Mouse (Mus musculus) heart, embryonic 12.5 days (tissue): ENCODE results near the gene Adamtsl3. TPM values are rescaled to one million over a fixed set of nuclear protein-coding genes. Genes with fewer than 3 reads are reported as not detected.

Experiments
- ATAC-seq: fragments of 200-750 bp; cut with Nextera tagmentation; 2 replicates; pipeline ENCODE4 v1.8.0; 2017; ENCODE audit warnings: moderate TSS enrichment, moderate library complexity; ENCODE audit not compliant: insufficient number of reproducible peaks, low FRiP score
- H3K27ac ChIP-seq: fragments of 300-500 bp; sonication (generic); 2 replicates; pipeline ENCODE4 v1.5.1; 2016; ENCODE audit warnings: mild to moderate bottlenecking, moderate library complexity; ENCODE audit not compliant: poor library complexity, severe bottlenecking
- H3K27me3 ChIP-seq: fragments of 300-500 bp; sonication (generic); replicated peaks from 2 replicates; pipeline ENCODE4 v1.6.1; 2016; ENCODE audit warnings: mild to moderate bottlenecking, moderate library complexity
- H3K36me3 ChIP-seq: fragments of 300-500 bp; sonication (generic); 2 replicates; pipeline ENCODE4 v1.6.1; 2016; ENCODE audit warnings: mild to moderate bottlenecking, moderate library complexity
- H3K4me1 ChIP-seq: fragments of 300-500 bp; sonication (generic); replicated peaks from 2 replicates; pipeline ENCODE4 v1.6.1; 2016; ENCODE audit warnings: mild to moderate bottlenecking
- H3K4me2 ChIP-seq: fragments of 300-500 bp; sonication (generic); 2 replicates; pipeline ENCODE4 v1.6.1; 2016; ENCODE audit warnings: mild to moderate bottlenecking, moderate library complexity
- H3K4me3 ChIP-seq: fragments of 300-500 bp; sonication (generic); 2 replicates; pipeline ENCODE4 v1.5.1; 2016; ENCODE audit warnings: mild to moderate bottlenecking
- H3K9ac ChIP-seq: fragments of 300-500 bp; sonication (generic); 2 replicates; pipeline ENCODE4 v1.6.1; 2016; ENCODE audit warnings: mild to moderate bottlenecking, moderate library complexity
- H3K9me3 ChIP-seq: fragments of 300-500 bp; sonication (generic); replicated peaks from 2 replicates; pipeline ENCODE4 v1.6.1; 2016; ENCODE audit warnings: mild to moderate bottlenecking, moderate library complexity
- WGBS: fragments of 180-500 bp; shearing (Covaris S2); methylation state at CpG from one replicate; pipeline ENCODE4 v1.1.7; 2016; 5-methylcytosine and 5-hydroxymethylcytosine counted together
- polyA plus RNA-seq: library from polyadenylated mRNA; unstranded; fragments of >200 nt; fragmentation: Nextera tagmentation; extraction: Ambion mirVana; gene quantifications from 2 replicates; pipeline ENCODE4 v1.2.1, GENCODE M21; 2016

Adamtsl3 gene
- polyA plus RNA-seq: 0.57 and 0.63 TPM in 2 replicates

DNA sequence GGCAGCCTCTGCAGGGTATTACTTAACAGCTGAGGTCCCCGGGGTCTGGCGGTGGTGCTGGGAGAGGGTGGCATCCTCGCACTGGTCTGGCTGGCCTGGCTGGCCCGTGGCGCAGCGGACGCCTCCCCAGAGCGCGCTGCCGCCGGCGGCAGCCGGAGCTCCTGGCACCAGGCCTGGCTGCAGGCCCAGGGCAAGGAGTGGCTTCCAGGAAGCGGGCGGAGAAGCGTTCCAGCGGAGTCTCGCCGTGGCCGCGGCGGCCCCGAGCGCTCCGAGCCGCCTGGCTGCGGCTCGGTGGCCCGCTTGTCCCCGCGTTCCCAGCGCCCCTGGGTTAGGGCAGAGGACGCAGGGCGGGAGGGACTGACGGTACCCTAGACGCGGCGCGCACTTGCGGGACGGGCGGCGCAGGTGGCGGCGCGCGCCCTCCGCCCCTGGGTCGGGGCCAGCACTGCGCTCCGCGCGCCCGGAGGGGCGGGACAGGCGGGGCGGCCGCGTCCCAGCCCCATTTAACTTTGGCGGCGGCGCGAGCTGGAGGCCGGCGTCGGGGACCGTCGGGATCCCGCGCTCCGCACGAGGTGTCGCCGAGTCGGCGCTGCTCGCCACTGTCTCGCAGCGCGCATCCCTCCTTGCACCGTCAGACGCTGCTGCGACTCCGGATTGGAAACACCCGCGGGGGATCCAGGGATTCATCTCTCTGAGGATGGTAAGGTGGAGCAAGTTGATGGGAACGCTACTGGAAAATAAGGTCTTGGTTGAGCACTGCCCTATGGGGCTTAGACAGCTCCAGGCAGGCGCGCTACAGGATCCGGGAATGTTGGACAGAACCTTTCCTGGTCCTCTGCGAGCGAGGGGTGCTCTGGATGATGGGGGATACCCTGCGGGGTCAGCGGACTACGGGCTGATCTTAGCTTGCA, at the start of gene Adamtsl3:
Gene Adamtsl3, plus strand, starts transcription at position 484 of the 911 bp plus-strand sequence.
- under 1% methylated on average over 92 of the region's 95 CpGs for WGBS
- Histone ChIP-seq H3K27ac (no peak within 1 kb of the TSS), H3K27me3 (peaks cover 69% of the 10 kb centered on the region), H3K9me3 (no peaks in the 10 kb centered on the region), H3K4me2 (peak within 1 kb of the TSS; percentile 91), H3K4me3 (peak within 1 kb of the TSS; percentile 66), H3K4me1 (peaks cover 17% of the 10 kb centered on the region), H3K36me3 (no peaks in the 10 kb centered on the region), H3K9ac (peak within 1 kb of the TSS; percentile 42)
- peak; percentile 59 for ATAC-seq

DNA sequence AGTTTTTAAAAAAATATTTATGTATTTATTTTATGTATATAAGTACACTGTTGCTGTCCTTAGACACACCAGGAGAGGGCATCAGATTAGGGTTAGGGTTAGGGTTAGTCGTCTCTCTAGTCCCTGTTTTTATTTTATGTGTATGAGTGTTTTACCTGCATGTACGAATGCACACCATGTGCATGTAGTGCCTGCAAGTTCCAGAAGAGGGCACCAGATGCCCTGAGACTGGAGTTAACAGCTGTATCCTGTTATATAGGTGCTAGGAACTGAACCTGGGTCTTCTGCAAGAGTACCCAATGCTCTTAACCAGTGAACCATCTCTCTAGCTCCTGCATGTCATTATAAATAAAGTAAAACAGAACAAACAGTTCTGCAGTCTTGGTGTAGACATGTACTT, 48.3 kb upstream of the Adamtsl3 start:
- H3K36me3 ChIP-seq: no peaks in the 10 kb centered on the region
- peaks cover 3% of the 10 kb centered on the region; the same call in 1 of the 2 replicates for H3K4me1 ChIP-seq
- H3K9ac ChIP-seq: no peak overlapping the region
- peaks cover 12% of the 10 kb centered on the region; the same call in 1 of the 2 replicates for H3K9me3 ChIP-seq
- 80% methylated on average over 2 of the region's 2 CpGs for WGBS
- peaks cover 6% of the 10 kb centered on the region; the same call in 1 of the 2 replicates for H3K27me3 ChIP-seq
- no peak overlapping the region for H3K27ac ChIP-seq
- ATAC-seq: no peak
- no peak overlapping the region for H3K4me3 ChIP-seq
- no peak overlapping the region for H3K4me2 ChIP-seq

DNA sequence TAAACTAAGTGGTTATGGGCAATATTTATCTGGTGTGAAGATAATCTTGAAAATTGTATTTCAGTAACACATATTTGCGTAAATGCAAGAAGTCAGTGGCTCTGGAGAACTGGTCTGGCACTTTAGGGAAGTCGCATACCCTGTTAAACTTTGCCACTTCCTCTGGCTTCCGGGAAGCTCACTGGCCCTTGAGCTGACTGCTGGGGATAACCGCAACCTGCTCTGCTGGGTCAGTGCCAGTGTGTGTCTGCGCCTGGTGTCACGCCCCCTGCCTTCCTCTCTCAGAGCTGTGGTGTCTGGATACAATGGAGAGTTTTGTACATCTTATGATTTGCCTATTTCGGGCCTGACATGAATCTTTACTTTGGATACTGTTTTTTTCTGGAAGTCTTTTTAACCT, 42.1 kb upstream of the Adamtsl3 start:
- 68% methylated on average over 7 of the region's 7 CpGs for WGBS
- ATAC-seq: no peak
- Histone ChIP-seq H3K36me3 (no peaks in the 10 kb centered on the region), H3K9me3 (0 out of 2 replicates have a peak, but pooled peaks cover 5% of the 10 kb centered on the region), H3K27me3 (peaks cover 6% of the 10 kb centered on the region; the same call in 1 of the 2 replicates), H3K27ac (no peak overlapping the region), H3K4me3 (no peak overlapping the region), H3K4me1 (no peaks in the 10 kb centered on the region), H3K4me2 (no peak overlapping the region), H3K9ac (no peak overlapping the region)

DNA sequence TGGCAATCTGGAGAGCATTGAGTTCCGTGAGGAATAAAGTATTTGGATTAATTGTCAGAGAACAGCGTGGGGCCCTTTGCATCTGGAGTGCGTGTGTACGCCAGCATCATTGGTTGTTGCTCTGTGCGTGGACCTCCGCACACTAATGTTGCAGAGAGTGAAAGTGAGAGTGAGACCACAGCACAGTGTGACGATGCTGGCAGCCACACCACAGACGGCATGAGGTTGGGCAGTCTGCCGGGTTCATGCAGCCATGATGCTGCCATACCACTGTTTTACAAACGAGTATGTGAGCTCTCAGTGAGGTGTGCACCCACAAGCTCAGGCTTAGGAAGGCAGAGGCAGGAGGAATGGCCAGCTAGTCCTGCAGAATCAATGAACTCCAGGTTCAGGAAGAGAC, 41.4 kb upstream of the Adamtsl3 start:
- Histone ChIP-seq H3K9ac (no peak overlapping the region), H3K27me3 (peaks cover 9% of the 10 kb centered on the region; the same call in 1 of the 2 replicates), H3K27ac (no peak overlapping the region), H3K4me2 (no peak overlapping the region), H3K4me3 (no peak overlapping the region), H3K4me1 (no peaks in the 10 kb centered on the region), H3K9me3 (0 out of 2 replicates have a peak, but pooled peaks cover 5% of the 10 kb centered on the region), H3K36me3 (no peaks in the 10 kb centered on the region)
- ATAC-seq: no peak
- 86% methylated on average over 10 of the region's 10 CpGs for WGBS

GRCm38 (mm10) chr7:82294611-82295010, 40.9 kb upstream of the Adamtsl3 start:
- no peak overlapping the region for H3K4me3 ChIP-seq
- H3K27ac ChIP-seq: no peak overlapping the region
- H3K4me2 ChIP-seq: no peak overlapping the region

GRCm38 (mm10) chr7:82308398-82308797, 27.1 kb upstream of the Adamtsl3 start:
- H3K4me3 ChIP-seq: no peak overlapping the region
- H3K9me3 ChIP-seq: 0 out of 2 replicates have a peak, but pooled peaks cover 3% of the 10 kb centered on the region
- 69% methylated on average over 4 of the region's 4 CpGs for whole genome bisulfite sequencing
- H3K9ac ChIP-seq: no peak overlapping the region
- H3K4me2 ChIP-seq: no peak overlapping the region
- H3K27me3 ChIP-seq: no peaks in the 10 kb centered on the region
- ATAC-seq: no peak
- H3K4me1 ChIP-seq: no peaks in the 10 kb centered on the region
- H3K36me3 ChIP-seq: no peaks in the 10 kb centered on the region
- H3K27ac ChIP-seq: no peak overlapping the region

More at GRCm38 (mm10) chr7:82294611-82295010, 40.9 kb upstream of the Adamtsl3 start:
- peaks cover 9% of the 10 kb centered on the region; the same call in 1 of the 2 replicates for H3K27me3 ChIP-seq
- 85% methylated on average over 2 of the region's 2 CpGs for WGBS
- H3K4me1 ChIP-seq: no peaks in the 10 kb centered on the region
- no peak overlapping the region for H3K9ac ChIP-seq
- 0 out of 2 replicates have a peak, but pooled peaks cover 8% of the 10 kb centered on the region for H3K9me3 ChIP-seq
- H3K36me3 ChIP-seq: no peaks in the 10 kb centered on the region
- no peak for ATAC-seq

DNA sequence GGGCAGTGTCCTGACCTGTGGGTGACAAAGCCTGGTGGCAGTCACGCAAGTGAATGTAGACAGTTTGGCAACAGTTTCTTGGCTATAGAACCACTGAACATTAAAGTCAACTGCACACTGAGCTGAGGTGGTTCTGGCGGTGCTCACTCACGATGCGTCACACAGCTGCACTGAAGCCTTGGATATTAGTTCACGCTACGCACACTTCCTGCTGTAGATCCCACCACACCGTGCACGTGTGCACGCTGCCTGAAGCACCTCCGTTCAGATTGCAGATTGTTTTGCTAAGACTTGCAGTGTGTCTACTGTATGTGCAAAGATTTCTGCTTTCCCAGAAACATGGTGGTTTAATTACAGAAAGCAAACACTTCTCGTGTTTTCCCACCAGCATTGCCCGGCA, 17.0 kb upstream of the Adamtsl3 start:
- no peak for ATAC-seq
- no peak overlapping the region for H3K4me3 ChIP-seq
- H3K4me1 ChIP-seq: 0 out of 2 replicates have a peak, but pooled peaks cover 12% of the 10 kb centered on the region
- H3K36me3 ChIP-seq: no peaks in the 10 kb centered on the region
- no peak overlapping the region for H3K9ac ChIP-seq
- 80% methylated on average over 12 of the region's 12 CpGs for WGBS
- H3K27me3 ChIP-seq: no peaks in the 10 kb centered on the region; the same call in 1 of the 2 replicates
- no peak overlapping the region for H3K27ac ChIP-seq
- peak overlapping the region; percentile 39 for H3K4me2 ChIP-seq
- no peaks in the 10 kb centered on the region for H3K9me3 ChIP-seq

GRCm38 (mm10) chr7:82326616-82327015, 8.9 kb upstream of the Adamtsl3 start:
- H3K9ac ChIP-seq: no peak overlapping the region
- H3K4me1 ChIP-seq: no peaks in the 10 kb centered on the region
- no peaks in the 10 kb centered on the region for H3K9me3 ChIP-seq
- 28% methylated on average over 1 of the region's 1 CpGs for WGBS
- H3K4me2 ChIP-seq: no peak overlapping the region
- no peaks in the 10 kb centered on the region for H3K36me3 ChIP-seq
- no peak overlapping the region for H3K4me3 ChIP-seq
- H3K27me3 ChIP-seq: 0 out of 2 replicates have a peak, but pooled peaks cover 13% of the 10 kb centered on the region
- no peak for ATAC-seq
- H3K27ac ChIP-seq: no peak overlapping the region

DNA sequence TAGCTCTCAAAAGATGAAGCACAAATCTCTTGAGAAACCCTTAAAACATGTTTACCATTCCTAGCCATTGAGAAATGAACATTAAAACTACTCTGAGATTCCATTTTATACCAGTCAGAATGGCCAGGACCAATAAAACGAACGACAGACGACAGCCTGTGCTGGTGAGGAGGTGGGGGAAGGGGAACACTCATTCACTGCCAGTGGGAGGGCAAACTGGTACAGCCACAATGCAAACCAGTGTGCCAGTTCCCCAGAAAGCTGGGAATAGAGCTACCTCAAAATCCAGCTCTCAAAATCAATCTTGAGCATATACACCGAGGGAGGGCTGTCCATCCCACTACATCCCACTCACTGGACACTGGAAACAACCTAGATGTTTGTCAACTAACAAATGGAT, 8.3 kb upstream of the Adamtsl3 start:
- H3K27ac ChIP-seq: no peak overlapping the region
- WGBS: 60% methylated on average over 4 of the region's 4 CpGs
- no peaks in the 10 kb centered on the region for H3K4me1 ChIP-seq
- no peak for ATAC-seq
- H3K36me3 ChIP-seq: no peaks in the 10 kb centered on the region
- 0 out of 2 replicates have a peak, but pooled peaks cover 13% of the 10 kb centered on the region for H3K27me3 ChIP-seq
- H3K9ac ChIP-seq: no peak overlapping the region
- H3K9me3 ChIP-seq: no peaks in the 10 kb centered on the region
- no peak overlapping the region for H3K4me3 ChIP-seq
- no peak overlapping the region for H3K4me2 ChIP-seq

GRCm38 (mm10) chr7:82327881-82328280, 7.6 kb upstream of the Adamtsl3 start:
- Histone ChIP-seq H3K36me3 (no peaks in the 10 kb centered on the region), H3K27ac (no peak overlapping the region), H3K4me2 (no peak overlapping the region), H3K27me3 (0 out of 2 replicates have a peak, but pooled peaks cover 14% of the 10 kb centered on the region), H3K9me3 (no peaks in the 10 kb centered on the region), H3K4me1 (no peaks in the 10 kb centered on the region), H3K9ac (no peak overlapping the region), H3K4me3 (no peak overlapping the region)
- no peak for ATAC-seq
- WGBS: 34% methylated on average over 5 of the region's 5 CpGs

- no peak for ATAC-seq
- 48% methylated on average over 4 of the region's 4 CpGs for WGBS
- H3K4me2 ChIP-seq: no peak overlapping the region
- H3K27ac ChIP-seq: no peak overlapping the region
- no peaks in the 10 kb centered on the region for H3K36me3 ChIP-seq
- no peak overlapping the region for H3K4me3 ChIP-seq
- no peaks in the 10 kb centered on the region for H3K4me1 ChIP-seq
- H3K9me3 ChIP-seq: no peaks in the 10 kb centered on the region
- peaks cover 29% of the 10 kb centered on the region for H3K27me3 ChIP-seq
- H3K9ac ChIP-seq: no peak overlapping the region
Measured at GRCm38 (mm10) chr7:82329831-82330230, 5.7 kb upstream of the Adamtsl3 start.
